9 mouse cellular contexts compared by ENCODE assay signal in the genomic region with DNA sequence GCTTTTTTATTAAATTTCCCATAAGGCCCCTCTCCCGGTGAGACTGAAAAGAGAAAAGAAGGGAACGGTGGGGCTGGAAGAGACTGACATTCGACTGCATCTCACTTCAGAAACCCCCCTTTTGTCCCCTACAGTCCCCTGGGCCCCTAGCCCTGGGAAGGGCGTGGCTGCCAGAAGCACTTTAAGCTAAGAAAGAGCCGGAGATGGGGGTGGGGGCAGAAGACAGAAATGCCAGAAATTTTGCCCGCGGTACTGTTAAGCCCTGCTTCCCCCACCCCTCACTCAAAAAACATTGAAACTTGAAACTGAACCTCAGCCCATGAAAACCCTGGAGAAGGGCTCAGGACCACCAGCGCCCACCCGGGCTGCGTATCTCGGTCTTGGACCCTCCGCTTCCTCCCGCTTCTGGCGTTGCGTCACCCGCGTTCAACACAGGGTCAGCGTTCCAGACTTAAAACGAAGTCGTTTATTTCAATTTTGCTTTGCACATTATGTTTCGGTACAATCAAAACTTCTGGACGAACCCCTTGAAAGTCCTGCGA. TPM values are rescaled to one million over a fixed set of nuclear protein-coding genes. Genes with fewer than 3 reads are reported as not detected.
DNase-seq lines count a peak whose midpoint lies in the region; ATAC-seq and TF ChIP-seq lines count a peak whose summit lies in the region.
"Had no signal": no experiment of that assay in that cellular context is flagged by ENCODE, and none has a peak within 500 bp of the region (broad histone marks: within the 10 kb centered on the region; RNA-seq: fewer than 3 reads in every experiment).

No protein-coding gene starts in this region.

- H3K27ac ChIP-seq in kidney, postnatal 0 days = no peak overlapping the region
- H3K27ac ChIP-seq in forebrain, embryonic 12.5 days = no peak overlapping the region
- no peak overlapping the region for H3K27ac ChIP-seq in intestine, embryonic 16.5 days (ENCODE audit: low read length)
- H3K27ac ChIP-seq in neural tube, embryonic 13.5 days (replicated peaks) = 0 out of 2 replicates have a peak overlapping the region, but pooled peaks have one; percentile 38
- no peak overlapping the region for H3K27ac ChIP-seq in layer of hippocampus, adult 2 months
- H3K27ac ChIP-seq: liver, embryonic 14.5 days had no signal

- H3K36me3 ChIP-seq in kidney, postnatal 0 days (ENCODE audit: insufficient read depth, low read length) = no peaks in the 10 kb centered on the region
- H3K36me3 ChIP-seq in forebrain, embryonic 12.5 days (replicated peaks) = no peaks in the 10 kb centered on the region
- H3K36me3 ChIP-seq in intestine, embryonic 16.5 days (ENCODE audit: control insufficient read depth, insufficient read depth, low read length) = no peaks in the 10 kb centered on the region
- no peaks in the 10 kb centered on the region for H3K36me3 ChIP-seq in neural tube, embryonic 13.5 days

- H3K4me2 ChIP-seq in kidney, postnatal 0 days (ENCODE audit: low read length) = 0 out of 2 replicates have a peak overlapping the region, but pooled peaks have one; percentile 8
- H3K4me2 ChIP-seq in forebrain, embryonic 12.5 days = peak overlapping the region; percentile 50
- 0 out of 2 replicates have a peak overlapping the region, but pooled peaks have one; percentile 1 for H3K4me2 ChIP-seq in intestine, embryonic 16.5 days (ENCODE audit: low read depth, low read length)
- peak overlapping the region; percentile 90 for H3K4me2 ChIP-seq in neural tube, embryonic 13.5 days

- peaks cover 65% of the 10 kb centered on the region for H3K27me3 ChIP-seq in kidney, postnatal 0 days (ENCODE audit: insufficient read depth, low read length)
- peaks cover 86% of the 10 kb centered on the region for H3K27me3 ChIP-seq in forebrain, embryonic 12.5 days
- H3K27me3 ChIP-seq in intestine, embryonic 16.5 days (replicated peaks; ENCODE audit: control insufficient read depth, insufficient read depth, low read length) = peaks cover 68% of the 10 kb centered on the region
- H3K27me3 ChIP-seq in neural tube, embryonic 13.5 days = peaks cover 85% of the 10 kb centered on the region

- no peak overlapping the region; the same call in 1 of the 2 replicates for H3K4me3 ChIP-seq in kidney, postnatal 0 days (replicated peaks; ENCODE audit: low read depth, low read length)
- H3K4me3 ChIP-seq in forebrain, embryonic 12.5 days (replicated peaks) = peak overlapping the region; percentile 69
- H3K4me3 ChIP-seq in intestine, embryonic 16.5 days (ENCODE audit: low read length) = no peak overlapping the region
- peak overlapping the region; percentile 64 for H3K4me3 ChIP-seq in neural tube, embryonic 13.5 days
- H3K4me3 ChIP-seq in layer of hippocampus, adult 2 months = no peak overlapping the region

- peaks cover 12% of the 10 kb centered on the region; the same call in 1 of the 2 replicates for H3K4me1 ChIP-seq in kidney, postnatal 0 days (replicated peaks; ENCODE audit: insufficient read depth, low read length)
- H3K4me1 ChIP-seq in forebrain, embryonic 12.5 days = peaks cover 44% of the 10 kb centered on the region
- peaks cover 28% of the 10 kb centered on the region for H3K4me1 ChIP-seq in intestine, embryonic 16.5 days (ENCODE audit: control insufficient read depth, insufficient read depth, low read length)
- peaks cover 59% of the 10 kb centered on the region for H3K4me1 ChIP-seq in neural tube, embryonic 13.5 days (replicated peaks)

- no peak for DNase-seq in kidney, postnatal 0 days (ENCODE audit: low spot score)
- DNase-seq in kidney, adult 18-20 months = no peak
- DNase-seq in layer of hippocampus, adult 2 months (ENCODE audit: low spot score in 2 of 2) = no peak

- TF ChIP-seq CTCF in kidney, postnatal 0 days (IDR thresholded peaks at IDR 0.05; ENCODE audit: low read depth) = no peak
- no peak for TF ChIP-seq CTCF in layer of hippocampus, adult 2 months (conservative IDR thresholded peaks at IDR 0.05)

- no peak for ATAC-seq in kidney, postnatal 0 days (replicated peaks; ENCODE audit: low FRiP score, low read depth)
- no peak for ATAC-seq in forebrain, embryonic 12.5 days (ENCODE audit: low FRiP score)
- ATAC-seq in intestine, embryonic 16.5 days = no peak
- no peak for ATAC-seq in neural tube, embryonic 13.5 days (ENCODE audit: low read depth)
- no peak for ATAC-seq in CD4-positive, CD25-positive, alpha-beta regulatory T cell, adult 4 months

- WGBS in kidney, postnatal 0 days = 2% methylated on average over 23 of the region's 23 CpGs
- 1% methylated on average over 23 of the region's 23 CpGs for WGBS in forebrain, embryonic 12.5 days
- 3% methylated on average over 23 of the region's 23 CpGs for WGBS in intestine, embryonic 16.5 days
- WGBS in neural tube, embryonic 13.5 days = 1% methylated on average over 23 of the region's 23 CpGs

- no peak overlapping the region for H3K9ac ChIP-seq in kidney, postnatal 0 days (ENCODE audit: low read depth, low read length)
- no peak overlapping the region for H3K9ac ChIP-seq in forebrain, embryonic 12.5 days
- no peak overlapping the region for H3K9ac ChIP-seq in intestine, embryonic 16.5 days (ENCODE audit: low read depth, low read length)
- peak overlapping the region; percentile 86 for H3K9ac ChIP-seq in neural tube, embryonic 13.5 days
- H3K9ac ChIP-seq: liver, embryonic 14.5 days had no signal

- no peaks in the 10 kb centered on the region for H3K9me3 ChIP-seq in kidney, postnatal 0 days (replicated peaks; ENCODE audit: low read length)
- no peaks in the 10 kb centered on the region for H3K9me3 ChIP-seq in forebrain, embryonic 12.5 days
- no peaks in the 10 kb centered on the region for H3K9me3 ChIP-seq in intestine, embryonic 16.5 days (ENCODE audit: control insufficient read depth, low read length)
- H3K9me3 ChIP-seq in neural tube, embryonic 13.5 days = no peaks in the 10 kb centered on the region

RNA-seq across cellular contexts. Expression of a gene that starts 3.9 kb away (rescaled TPM):
- 0.12 TPM in 1 of 2 replicates, not detected in the other for polyA plus RNA-seq in kidney, postnatal 0 days (2015; fragmentation: Nextera tagmentation; extraction: Ambion mirVana)
- polyA plus RNA-seq in forebrain, embryonic 12.5 days (2016; fragmentation: Nextera tagmentation; extraction: Ambion mirVana) = 8.3 and 10.0 TPM in 2 replicates
- not detected in 2 replicates for polyA plus RNA-seq in intestine, embryonic 16.5 days (2015; fragmentation: Nextera tagmentation; extraction: Ambion mirVana)
- 25.7 and 28.1 TPM in 2 replicates for polyA plus RNA-seq in neural tube, embryonic 13.5 days (2015; fragmentation: Nextera tagmentation; extraction: Ambion mirVana)
- polyA plus RNA-seq in CD4-positive, CD25-positive, alpha-beta regulatory T cell, adult 4 months (2017; shearing (Covaris generic)) = not detected
- 1 to 10 TPM; 4.1 to 5.1 TPM for total RNA-seq in layer of hippocampus, adult 2 months (2021)
- total RNA-seq: granulocyte monocyte progenitor cell, adult 5-6 weeks had no signal

Comparison
In these comparisons a context has a peak if more than half of its experiments do, and no peak if none do; other contexts are left out.
1. H3K4me2 ChIP-seq: peak in every context shown above with its lines; median percentile 90 in neural tube, embryonic 13.5 days; 50 in forebrain, embryonic 12.5 days; 8 in kidney, postnatal 0 days; 1 in intestine, embryonic 16.5 days.
2. H3K4me3 ChIP-seq: peak in forebrain, embryonic 12.5 days (single experiment) and neural tube, embryonic 13.5 days (single experiment); none in kidney, postnatal 0 days (single experiment), intestine, embryonic 16.5 days (single experiment) and layer of hippocampus, adult 2 months (single experiment).